Mouse (Mus musculus): ENCODE results near the gene Tmx4.
A peak's percentile ranks its signal among the peaks of the same experiment; 100 is the strongest.

Gene Tmx4

GRCm38 (mm10) chr2:134554221-134554727 is 89.7 kb downstream of the Tmx4 start, which contains the start of gene Hao1:
TSS of gene Hao1 (minus strand) at chr2:134554368.
- no peak for DNase-seq (ENCODE audit: low spot score in 2 of 2)

GRCm38 (mm10) chr2:134552358-134552757 is 91.6 kb downstream of the Tmx4 start:
- DNase-seq (ENCODE audit: low spot score in 2 of 2), result no peak

DNA sequence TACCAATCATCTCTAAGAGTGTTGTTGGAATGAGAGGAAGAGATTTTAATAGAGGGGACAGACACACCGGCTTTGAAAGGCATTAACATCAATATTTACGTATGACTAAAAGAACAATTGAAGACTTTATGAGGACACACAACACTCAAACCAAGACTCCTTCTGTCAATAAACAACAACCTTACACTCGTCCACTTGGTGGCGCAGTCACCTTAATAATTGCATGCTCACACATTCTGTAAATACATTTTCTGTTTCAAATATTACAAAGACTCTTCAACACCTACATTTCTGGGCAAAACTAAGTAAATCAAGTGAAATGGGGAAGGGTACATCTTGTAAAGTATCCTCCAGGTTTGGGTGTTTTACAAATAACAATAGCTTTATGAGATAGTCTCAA is 94.2 kb downstream of the Tmx4 start:
- DNase-seq (ENCODE audit: low spot score in 2 of 2), result peak; percentile 42 to 71

- no peak for DNase-seq (ENCODE audit: low spot score in 2 of 2)
These were observed 98.8 kb downstream of the Tmx4 start for GRCm38 (mm10) chr2:134545116-134545515.

GRCm38 (mm10) chr2:134544321-134545065 is 99.5 kb downstream of the Tmx4 start:
- no peak for DNase-seq (ENCODE audit: low spot score in 2 of 2)

Data from frontal cortex, postnatal 36 days (tissue).